Mouse (Mus musculus): ENCODE data around the gene Xpr1. TPM values are rescaled to one million over a fixed set of nuclear protein-coding genes. Genes with fewer than 3 reads are reported as not detected.

Gene Xpr1
- polyA plus RNA-seq, 1 experiment from 2014 or later = 7.6 TPM

DNA sequence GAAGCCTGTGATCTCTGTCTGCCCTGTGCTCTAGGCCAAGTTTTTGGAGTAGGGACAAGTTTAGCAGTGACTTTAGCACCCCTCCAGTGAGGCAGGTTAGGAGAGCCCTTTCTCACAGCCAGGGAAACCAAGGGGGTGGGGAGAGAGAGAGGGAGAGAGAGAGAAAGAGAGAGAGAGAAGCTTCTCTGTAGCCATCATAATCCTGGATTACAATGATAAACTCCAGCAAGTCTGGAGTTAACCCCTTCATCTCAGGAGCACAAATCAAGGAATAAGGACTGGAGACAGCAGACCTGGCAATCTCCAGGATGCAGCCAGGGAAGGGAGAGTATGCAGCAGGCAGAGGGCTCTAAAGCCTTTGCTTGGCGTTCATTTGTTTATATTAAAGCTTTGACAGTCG, 181.6 kb downstream of the Xpr1 start:
- ATAC-seq (ENCODE audit: insufficient number of reproducible peaks, insufficient read depth, low FRiP score, low TSS enrichment, low read depth) = no peak
- WGBS = 36% methylated on average over 2 of the region's 2 CpGs
- Histone ChIP-seq H3K9ac (no peak overlapping the region), H3K9me3 (no peaks in the 10 kb centered on the region), H3K27me3 (0 out of 2 replicates have a peak, but pooled peaks cover 6% of the 10 kb centered on the region), H3K27ac (peak overlapping the region; percentile 93), H3K4me3 (no peak overlapping the region), H3K4me2 (no peak overlapping the region), H3K36me3 (peaks cover 33% of the 10 kb centered on the region; the same call in 1 of the 2 replicates), H3K4me1 (peaks cover 90% of the 10 kb centered on the region)

DNA sequence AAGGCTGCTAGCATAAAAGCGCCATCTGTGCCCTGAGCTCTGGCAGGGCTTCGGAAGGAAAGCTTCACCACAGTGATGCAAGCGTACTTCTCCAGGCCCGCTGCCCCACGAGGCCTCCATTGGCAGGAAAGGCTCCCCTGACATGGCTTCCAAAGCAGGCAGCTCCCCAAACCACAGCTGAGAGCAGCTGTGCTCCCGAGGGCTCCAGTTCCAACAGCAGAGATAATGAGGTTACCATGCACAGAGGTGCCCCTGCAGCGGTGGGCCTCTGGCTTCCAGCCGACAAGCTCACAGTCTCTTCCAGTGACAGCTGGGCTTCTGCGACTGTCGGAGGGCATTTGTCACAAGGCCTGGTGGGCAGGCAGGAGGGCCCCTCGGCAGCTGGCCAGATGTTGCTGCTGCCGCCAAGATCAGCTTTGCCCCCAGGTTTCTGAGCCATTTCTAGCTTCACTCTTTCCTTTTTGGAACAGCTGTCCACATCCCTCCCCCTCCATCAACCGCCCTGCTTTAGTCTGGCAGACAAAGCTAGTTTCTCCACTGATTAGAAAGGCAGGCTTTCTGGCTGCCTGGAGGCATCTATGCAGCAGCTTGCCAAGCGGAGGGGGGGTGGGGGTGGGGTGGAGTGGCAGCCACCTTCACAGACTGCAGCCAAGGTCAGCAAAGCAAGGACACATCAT, 183.1 kb downstream of the Xpr1 start:
- WGBS = 13% methylated on average over 14 of the region's 14 CpGs
- H3K36me3 ChIP-seq = 0 out of 2 replicates have a peak, but pooled peaks cover 22% of the 10 kb centered on the region
- peak overlapping the region; percentile 38 for H3K4me2 ChIP-seq
- ATAC-seq (ENCODE audit: insufficient number of reproducible peaks, insufficient read depth, low FRiP score, low TSS enrichment, low read depth) = peak; percentile 81
- H3K4me1 ChIP-seq = peaks cover 94% of the 10 kb centered on the region
- H3K9ac ChIP-seq = 0 out of 2 replicates have a peak overlapping the region, but pooled peaks have one; percentile 47
- no peak overlapping the region for H3K4me3 ChIP-seq
- no peaks in the 10 kb centered on the region for H3K9me3 ChIP-seq
- H3K27me3 ChIP-seq = 0 out of 2 replicates have a peak, but pooled peaks cover 6% of the 10 kb centered on the region
- H3K27ac ChIP-seq = peak overlapping the region; percentile 93

DNA sequence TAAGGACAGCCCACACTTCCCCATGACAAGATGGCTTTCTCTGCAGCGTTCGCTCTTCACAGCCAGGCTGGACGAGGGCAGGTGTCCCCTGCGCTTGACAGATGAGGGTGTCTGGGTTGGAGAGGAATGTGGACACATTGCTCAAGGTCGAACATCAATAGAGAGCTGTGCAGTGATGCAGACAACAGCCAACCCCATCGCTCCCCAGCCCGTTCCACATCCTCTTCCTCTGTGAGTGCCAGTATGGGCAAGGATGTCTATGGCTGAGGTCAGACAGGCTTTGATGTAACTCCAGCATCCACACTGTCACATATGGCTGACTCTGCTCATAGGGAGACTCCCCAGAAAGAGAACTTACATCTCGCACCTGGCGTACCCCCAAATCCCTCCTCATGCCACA, 183.8 kb downstream of the Xpr1 start:
- H3K4me2 ChIP-seq = peak overlapping the region; percentile 38; the same call in 1 of the 2 replicates
- no peak for ATAC-seq (ENCODE audit: insufficient number of reproducible peaks, insufficient read depth, low FRiP score, low TSS enrichment, low read depth)
- H3K36me3 ChIP-seq = 0 out of 2 replicates have a peak, but pooled peaks cover 20% of the 10 kb centered on the region
- WGBS = 82% methylated on average over 9 of the region's 9 CpGs
- H3K27me3 ChIP-seq = 0 out of 2 replicates have a peak, but pooled peaks cover 6% of the 10 kb centered on the region
- peak overlapping the region; percentile 93 for H3K27ac ChIP-seq
- H3K4me3 ChIP-seq = no peak overlapping the region
- no peaks in the 10 kb centered on the region for H3K9me3 ChIP-seq
- 0 out of 2 replicates have a peak overlapping the region, but pooled peaks have one; percentile 47 for H3K9ac ChIP-seq
- peaks cover 96% of the 10 kb centered on the region for H3K4me1 ChIP-seq

DNA sequence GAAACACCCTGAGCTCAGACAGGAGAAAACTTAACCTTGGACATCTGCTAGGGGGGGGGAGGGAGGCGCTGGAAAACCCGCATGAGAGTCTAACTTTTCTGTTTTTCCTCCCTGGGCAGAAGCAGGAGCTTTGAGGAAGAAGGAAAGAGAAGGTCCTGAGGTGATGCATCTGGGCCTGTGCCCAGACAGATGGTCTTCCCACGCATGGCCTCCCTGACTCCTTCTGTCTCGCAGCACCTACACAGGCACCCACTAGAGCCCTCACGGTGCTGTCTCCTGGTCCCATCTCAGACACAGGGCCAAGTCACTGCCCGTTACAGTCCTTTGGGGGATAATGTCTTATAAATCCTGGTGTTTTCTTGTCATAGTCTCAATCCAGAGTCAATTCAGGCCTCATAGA, 184.4 kb downstream of the Xpr1 start:
- 0 out of 2 replicates have a peak, but pooled peaks cover 6% of the 10 kb centered on the region for H3K27me3 ChIP-seq
- peak overlapping the region; percentile 93 for H3K27ac ChIP-seq
- H3K9ac ChIP-seq = 0 out of 2 replicates have a peak overlapping the region, but pooled peaks have one; percentile 49
- H3K4me3 ChIP-seq = no peak overlapping the region
- WGBS = 62% methylated on average over 6 of the region's 6 CpGs
- ATAC-seq (ENCODE audit: insufficient number of reproducible peaks, insufficient read depth, low FRiP score, low TSS enrichment, low read depth) = no peak
- peaks cover 97% of the 10 kb centered on the region for H3K4me1 ChIP-seq
- H3K36me3 ChIP-seq = 0 out of 2 replicates have a peak, but pooled peaks cover 15% of the 10 kb centered on the region
- H3K9me3 ChIP-seq = no peaks in the 10 kb centered on the region
- no peak overlapping the region for H3K4me2 ChIP-seq

DNA sequence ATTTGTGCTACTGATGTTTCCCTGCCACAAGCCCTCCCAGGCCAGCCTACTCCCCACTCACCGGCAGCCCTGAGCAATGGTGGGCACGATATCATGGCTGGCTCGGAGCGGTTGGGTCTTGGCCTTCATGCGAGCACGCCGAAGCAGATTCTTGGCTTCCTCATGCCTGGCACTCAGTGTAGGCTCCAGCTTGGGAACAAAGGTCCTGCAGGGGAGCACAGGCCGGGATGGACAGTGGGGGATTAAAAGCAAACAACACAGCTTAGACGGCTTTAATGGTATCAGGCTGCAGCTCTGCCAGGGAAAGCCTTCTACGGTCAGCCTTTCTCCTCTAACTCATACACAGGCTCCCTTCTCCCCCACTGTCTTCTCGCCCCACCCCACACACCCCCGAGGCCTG, 184.8 kb downstream of the Xpr1 start:
- 0 out of 2 replicates have a peak, but pooled peaks cover 12% of the 10 kb centered on the region for H3K36me3 ChIP-seq
- peaks cover 97% of the 10 kb centered on the region for H3K4me1 ChIP-seq
- ATAC-seq (ENCODE audit: insufficient number of reproducible peaks, insufficient read depth, low FRiP score, low TSS enrichment, low read depth) = no peak
- no peak overlapping the region for H3K4me3 ChIP-seq
- H3K9me3 ChIP-seq = no peaks in the 10 kb centered on the region
- H3K27me3 ChIP-seq = 0 out of 2 replicates have a peak, but pooled peaks cover 6% of the 10 kb centered on the region
- H3K27ac ChIP-seq = peak overlapping the region; percentile 93; the same call in 1 of the 2 replicates
- H3K9ac ChIP-seq = 0 out of 2 replicates have a peak overlapping the region, but pooled peaks have one; percentile 49
- H3K4me2 ChIP-seq = no peak overlapping the region
- 68% methylated on average over 12 of the region's 12 CpGs for WGBS

DNA sequence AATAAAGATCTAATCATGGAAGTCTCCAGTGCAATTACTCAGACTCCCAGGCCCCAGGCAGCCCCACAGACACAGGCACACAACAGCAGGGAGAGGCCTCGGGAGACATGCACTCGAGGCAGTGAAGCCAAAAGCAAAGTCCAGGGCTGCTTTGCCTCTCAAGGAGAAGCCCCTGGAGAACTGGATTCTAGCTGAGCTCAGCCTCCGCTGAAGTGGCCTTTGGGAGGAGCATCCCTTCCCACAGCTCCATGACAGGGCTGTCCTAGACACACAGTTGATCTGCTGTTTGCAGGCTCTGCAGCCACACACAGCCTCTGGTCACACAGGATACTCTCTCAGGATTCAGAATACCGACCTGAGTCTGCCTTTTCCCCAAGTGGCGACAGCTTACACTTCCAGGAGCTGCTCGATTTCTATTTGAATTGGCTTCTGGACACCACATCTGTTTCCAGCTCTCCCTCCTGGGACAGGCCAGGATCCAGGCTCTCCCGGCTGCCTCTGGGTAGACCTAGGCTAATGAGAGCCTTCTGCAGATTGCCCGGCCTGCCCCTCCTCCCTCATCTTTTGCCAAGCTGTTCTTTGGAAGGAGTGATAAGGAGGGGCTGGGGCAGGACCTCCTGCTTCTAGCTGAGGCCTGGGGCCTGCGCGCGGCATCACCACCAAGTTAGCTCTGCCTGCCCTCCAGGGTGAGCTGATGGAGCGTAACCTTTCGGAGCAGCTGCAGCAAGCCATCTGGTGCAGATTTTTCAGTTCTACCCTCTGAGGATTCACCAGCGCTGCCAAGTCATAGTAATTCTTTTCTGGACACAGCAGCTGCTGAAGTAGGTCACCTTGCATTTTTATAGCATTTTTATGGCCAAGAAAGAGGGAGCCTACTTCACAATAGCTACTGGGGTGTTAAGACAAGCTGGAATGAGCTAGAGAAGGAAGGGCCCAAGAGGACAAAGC, 187.5 kb downstream of the Xpr1 start:
- ATAC-seq (ENCODE audit: insufficient number of reproducible peaks, insufficient read depth, low FRiP score, low TSS enrichment, low read depth) = no peak
- peaks cover 75% of the 10 kb centered on the region for H3K4me1 ChIP-seq
- no peak overlapping the region for H3K4me2 ChIP-seq
- no peak overlapping the region; the same call in 1 of the 2 replicates for H3K9ac ChIP-seq
- 11% methylated on average over 14 of the region's 14 CpGs for WGBS
- H3K27me3 ChIP-seq = 0 out of 2 replicates have a peak, but pooled peaks cover 6% of the 10 kb centered on the region
- no peak overlapping the region for H3K4me3 ChIP-seq
- no peaks in the 10 kb centered on the region for H3K9me3 ChIP-seq
- H3K36me3 ChIP-seq = peaks cover 19% of the 10 kb centered on the region
- peak overlapping the region; percentile 79 for H3K27ac ChIP-seq

Small RNA genes within 50 kb of the gene (microRNA-seq; reads per million reads assigned to microRNA genes)
- gene Gm22569 = not detected

Other genes with a start within 250 kb of the Xpr1 start
- 6.8 and 7.5 TPM in 2 replicates for gene BC034090, start 173.0 kb downstream of the Xpr1 start, polyA plus RNA-seq (2015; fragmentation: Nextera tagmentation; extraction: Ambion mirVana)
- gene Acbd6, start 140.7 kb upstream of the Xpr1 start, polyA plus RNA-seq (2015; fragmentation: Nextera tagmentation; extraction: Ambion mirVana) = 74.6 and 77.7 TPM in 2 replicates

Data from embryonic facial prominence, embryonic 13.5 days (tissue).